Mouse (Mus musculus) fibroblast of lung, adult 2 months (primary cell): ENCODE measurements around the gene Lmo1.
"Not testable (repeated sequence)": the region's sequence is repeated elsewhere in the genome, so short reads cannot be mapped to it uniquely, and the experiment has no call there.

Source experiments
- DNase-seq: peaks from one replicate; pipeline ENCODE4 v3.0.0-alpha.2; 2011; ENCODE audit warnings: low read depth

The Lmo1 gene

DNA sequence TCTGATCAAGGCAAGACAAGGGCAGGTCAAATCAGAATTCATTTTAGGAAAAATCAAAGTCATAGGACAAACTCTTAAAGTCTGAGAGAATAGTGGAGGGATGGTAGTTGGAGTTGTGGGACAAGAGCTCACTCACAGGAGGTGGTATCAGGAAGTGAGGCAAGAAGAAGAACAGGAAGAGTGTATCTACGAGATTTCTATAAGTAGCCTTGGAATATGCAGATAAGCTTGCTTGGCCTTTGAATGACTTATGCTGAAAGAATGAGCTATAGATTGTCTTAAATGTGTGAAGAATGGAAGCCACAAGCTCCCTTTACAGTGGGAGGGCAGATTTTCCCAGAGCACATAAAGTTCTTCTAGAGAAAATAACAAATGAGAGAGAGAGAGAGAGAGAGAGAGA lies 70.1 kb downstream of the Lmo1 start:
- DNase-seq = no peak

DNA sequence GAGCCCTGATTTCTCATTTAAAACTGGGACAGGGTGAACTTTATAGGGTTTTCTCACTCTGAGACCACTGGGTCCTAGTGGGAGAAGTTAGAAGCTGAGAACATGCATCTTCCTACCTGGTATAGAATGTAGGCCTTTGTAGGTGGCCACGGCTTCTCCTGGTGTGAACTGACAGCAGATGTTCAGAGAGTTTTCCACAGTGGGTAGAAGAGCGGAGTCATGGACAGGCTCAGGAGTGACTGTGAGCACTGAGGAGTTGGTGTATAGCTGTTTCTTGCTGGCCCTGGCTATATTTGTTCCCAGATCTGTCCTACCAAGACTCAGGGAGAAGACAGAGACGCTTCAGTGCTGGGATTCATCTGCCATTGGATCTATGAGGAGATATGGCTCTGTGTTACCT lies 73.8 kb downstream of the Lmo1 start:
- no peak for DNase-seq

GRCm38 (mm10) chr7:109098145-109099018 lies 76.6 kb downstream of the Lmo1 start:
- DNase-seq = no peak

DNA sequence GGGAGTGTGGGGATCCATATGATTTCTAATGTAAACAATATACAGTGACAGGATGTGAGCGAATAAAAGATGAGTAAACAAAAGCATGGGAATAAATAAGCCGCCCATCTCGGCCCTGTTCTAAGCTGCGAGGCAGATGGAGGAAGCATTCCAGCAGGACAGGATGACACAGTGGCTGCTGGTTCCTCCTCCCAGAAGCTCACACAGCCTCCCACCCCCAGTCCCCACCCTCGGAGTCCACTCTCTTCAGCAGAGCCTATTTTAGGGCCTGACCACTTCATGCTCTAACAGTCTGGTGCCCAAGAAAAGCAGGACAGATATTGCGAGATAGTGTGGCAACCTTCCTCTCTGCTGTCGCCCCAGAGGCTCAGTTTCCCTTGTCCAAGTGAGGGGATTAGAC lies 77.8 kb downstream of the Lmo1 start:
- no peak for DNase-seq

GRCm38 (mm10) chr7:109096618-109097017 lies 78.4 kb downstream of the Lmo1 start:
- no peak for DNase-seq

- no peak for DNase-seq
Observed at GRCm38 (mm10) chr7:109094294-109094693, 80.7 kb downstream of the Lmo1 start.

- DNase-seq = not testable (repeated sequence)
Observed at GRCm38 (mm10) chr7:109091316-109091715, 83.7 kb downstream of the Lmo1 start.
